Mouse (Mus musculus) limb, embryonic 12.5 days (tissue): ENCODE measurements around the gene Cyp3a16. TPM values are rescaled to one million over a fixed set of nuclear protein-coding genes. Genes with fewer than 3 reads are reported as not detected.
"Not testable (repeated sequence)": the region's sequence is repeated elsewhere in the genome, so short reads cannot be mapped to it uniquely, and the experiment has no call there.

Source experiments
- ATAC-seq: fragments of 200-750 bp; cut with Nextera tagmentation; 2 replicates; pipeline ENCODE4 v1.8.0; 2017; ENCODE audit warnings: low read depth, moderate TSS enrichment; ENCODE audit not compliant: insufficient number of reproducible peaks, insufficient read depth, low FRiP score, low TSS enrichment
- H3K27ac ChIP-seq: fragments of 300-500 bp; sonication (generic); 2 replicates; pipeline ENCODE4 v1.5.1; 2016; ENCODE audit warnings: mild to moderate bottlenecking, moderate library complexity
- H3K27me3 ChIP-seq: fragments of 300-500 bp; sonication (generic); 2 replicates; pipeline ENCODE4 v1.6.1; 2016; ENCODE audit warnings: mild to moderate bottlenecking, moderate library complexity
- H3K36me3 ChIP-seq: fragments of 300-500 bp; sonication (generic); 2 replicates; pipeline ENCODE4 v1.6.1; 2016; ENCODE audit warnings: mild to moderate bottlenecking, moderate library complexity
- H3K4me1 ChIP-seq: fragments of 300-500 bp; sonication (generic); replicated peaks from 2 replicates; pipeline ENCODE4 v1.6.1; 2016
- H3K4me2 ChIP-seq: fragments of 300-500 bp; sonication (generic); 2 replicates; pipeline ENCODE4 v1.6.1; 2016; ENCODE audit warnings: mild to moderate bottlenecking, moderate library complexity
- H3K4me3 ChIP-seq: fragments of 300-500 bp; sonication (generic); replicated peaks from 2 replicates; pipeline ENCODE4 v1.5.1; 2016; ENCODE audit warnings: mild to moderate bottlenecking
- H3K9ac ChIP-seq: fragments of 300-500 bp; sonication (generic); replicated peaks from 2 replicates; pipeline ENCODE4 v1.6.1; 2016; ENCODE audit warnings: mild to moderate bottlenecking, moderate library complexity
- H3K9me3 ChIP-seq: fragments of 300-500 bp; sonication (generic); 2 replicates; pipeline ENCODE4 v1.6.1; 2016; ENCODE audit warnings: mild to moderate bottlenecking, moderate library complexity
- WGBS: fragments of 180-500 bp; shearing (Covaris S2); methylation state at CpG from one replicate; pipeline ENCODE4 v1.1.7; 2016; 5-methylcytosine and 5-hydroxymethylcytosine counted together
- polyA plus RNA-seq: library from polyadenylated mRNA; unstranded; fragments of >200 nt; fragmentation: Nextera tagmentation; extraction: Ambion mirVana; gene quantifications from 2 replicates; pipeline ENCODE4 v1.2.1, GENCODE M21; 2016

Cyp3a16 gene
- polyA plus RNA-seq, result not detected in 2 replicates

- not testable (repeated sequence) for H3K4me3 ChIP-seq, ATAC-seq, H3K27ac ChIP-seq, H3K36me3 ChIP-seq, H3K27me3 ChIP-seq, H3K4me2 ChIP-seq, H3K4me1 ChIP-seq, H3K9ac ChIP-seq
- WGBS, result 80% methylated on average over 2 of the region's 2 CpGs
- peaks cover 31% of the 10 kb centered on the region for H3K9me3 ChIP-seq
These were observed at the start of gene Cyp3a16 for GRCm38 (mm10) chr5:145469623-145470022. TSS of gene Cyp3a16 (minus strand) at chr5:145469723.

- H3K9me3 ChIP-seq, result no peaks in the 10 kb centered on the region
- no CpG with 5 or more reads among the region's 6 CpGs for WGBS
- no peak overlapping the region for H3K4me2 ChIP-seq
- H3K27ac ChIP-seq, result no peak overlapping the region
- no peak overlapping the region for H3K4me3 ChIP-seq
- H3K9ac ChIP-seq, result no peak overlapping the region
- no peaks in the 10 kb centered on the region for H3K27me3 ChIP-seq
- no peaks in the 10 kb centered on the region for H3K4me1 ChIP-seq
- no peak for ATAC-seq
- no peaks in the 10 kb centered on the region for H3K36me3 ChIP-seq
These were observed 20.8 kb upstream of the Cyp3a16 start for GRCm38 (mm10) chr5:145490300-145490699.

- Histone ChIP-seq H3K9me3 (peaks cover 44% of the 10 kb centered on the region), H3K36me3 (no peaks in the 10 kb centered on the region), H3K4me2 (no peak overlapping the region), H3K4me1 (no peaks in the 10 kb centered on the region), H3K27me3 (no peaks in the 10 kb centered on the region), H3K4me3 (no peak overlapping the region), H3K27ac (no peak overlapping the region), H3K9ac (no peak overlapping the region)
- 52% methylated on average over 5 of the region's 5 CpGs for WGBS
- no peak for ATAC-seq
These were observed 5.0 kb downstream of the Cyp3a16 start for GRCm38 (mm10) chr5:145464304-145465088.

- H3K4me2 ChIP-seq, result no peak overlapping the region
- 83% methylated on average over 4 of the region's 4 CpGs for WGBS
- no peak for ATAC-seq
- no peaks in the 10 kb centered on the region for H3K36me3 ChIP-seq
- H3K9ac ChIP-seq, result no peak overlapping the region
- no peaks in the 10 kb centered on the region for H3K4me1 ChIP-seq
- peaks cover 45% of the 10 kb centered on the region; the same call in 1 of the 2 replicates for H3K9me3 ChIP-seq
- no peak overlapping the region for H3K27ac ChIP-seq
- H3K27me3 ChIP-seq, result no peaks in the 10 kb centered on the region
- no peak overlapping the region for H3K4me3 ChIP-seq
These were observed 7.2 kb downstream of the Cyp3a16 start for GRCm38 (mm10) chr5:145462321-145462720.

- Histone ChIP-seq H3K4me1 (no peaks in the 10 kb centered on the region), H3K36me3 (no peaks in the 10 kb centered on the region), H3K9me3 (peaks cover 50% of the 10 kb centered on the region), H3K4me2 (no peak overlapping the region), H3K27ac (no peak overlapping the region), H3K27me3 (no peaks in the 10 kb centered on the region), H3K9ac (no peak overlapping the region), H3K4me3 (no peak overlapping the region)
- WGBS, result 87% methylated on average over 4 of the region's 4 CpGs
- no peak for ATAC-seq
These were observed 15.1 kb downstream of the Cyp3a16 start for GRCm38 (mm10) chr5:145454389-145454788.

GRCm38 (mm10) chr5:145433688-145434087, 35.8 kb downstream of the Cyp3a16 start:
- Histone ChIP-seq H3K9ac (no peak overlapping the region), H3K27me3 (no peaks in the 10 kb centered on the region), H3K4me3 (no peak overlapping the region), H3K9me3 (peaks cover 41% of the 10 kb centered on the region), H3K27ac (no peak overlapping the region), H3K36me3 (no peaks in the 10 kb centered on the region), H3K4me1 (no peaks in the 10 kb centered on the region), H3K4me2 (no peak overlapping the region)
- ATAC-seq, result no peak
- WGBS, result 78% methylated on average over 1 of the region's 1 CpGs

GRCm38 (mm10) chr5:145431004-145431403, 38.5 kb downstream of the Cyp3a16 start:
- Histone ChIP-seq H3K27ac (no peak overlapping the region), H3K4me1 (no peaks in the 10 kb centered on the region), H3K9ac (no peak overlapping the region), H3K36me3 (no peaks in the 10 kb centered on the region), H3K4me3 (no peak overlapping the region), H3K9me3 (peaks cover 44% of the 10 kb centered on the region), H3K4me2 (no peak overlapping the region), H3K27me3 (no peaks in the 10 kb centered on the region)
- ATAC-seq, result no peak

- Histone ChIP-seq H3K9me3 (peaks cover 15% of the 10 kb centered on the region), H3K4me1 (no peaks in the 10 kb centered on the region), H3K4me3 (no peak overlapping the region), H3K27ac (no peak overlapping the region), H3K27me3 (no peaks in the 10 kb centered on the region), H3K4me2 (no peak overlapping the region), H3K36me3 (no peaks in the 10 kb centered on the region), H3K9ac (no peak overlapping the region)
- WGBS, result 71% methylated on average over 1 of the region's 1 CpGs
- no peak for ATAC-seq
These were observed 47.2 kb downstream of the Cyp3a16 start for GRCm38 (mm10) chr5:145422287-145422686.

GRCm38 (mm10) chr5:145415416-145415815, 54.1 kb downstream of the Cyp3a16 start:
- H3K9me3 ChIP-seq, result peaks cover 35% of the 10 kb centered on the region
- not testable (repeated sequence) for H3K27ac ChIP-seq, H3K4me3 ChIP-seq, H3K27me3 ChIP-seq, H3K36me3 ChIP-seq, H3K4me1 ChIP-seq, H3K9ac ChIP-seq, ATAC-seq, H3K4me2 ChIP-seq
- WGBS, result 88% methylated on average over 9 of the region's 9 CpGs

Other genes starting within 250 kb of the Cyp3a16 start
- 34.2 and 34.8 TPM in 2 replicates for gene Zfp655, start 238.0 kb downstream of the Cyp3a16 start, polyA plus RNA-seq
- 0.38 and 0.46 TPM in 2 replicates for gene Zscan25, start 189.2 kb downstream of the Cyp3a16 start, polyA plus RNA-seq
- not detected in 2 replicates for gene Cyp3a57, start 124.4 kb downstream of the Cyp3a16 start, polyA plus RNA-seq
- gene Cyp3a41b, start 115.0 kb upstream of the Cyp3a16 start, polyA plus RNA-seq, result not detected in 2 replicates